Mouse (Mus musculus) bone marrow, adult 2 months (tissue): ENCODE results near the gene Dctpp1. TPM values are rescaled to one million over a fixed set of nuclear protein-coding genes. Genes with fewer than 3 reads are reported as not detected.

Experiments
- H3K27ac ChIP-seq: fragments of 200-500 bp; 2 replicates; pipeline ENCODE4 v1.5.1; 2012; ENCODE audit warnings: low read depth, mild to moderate bottlenecking, control low read depth, inconsistent platforms, low read length; ENCODE audit not compliant: control insufficient read depth, poor library complexity, insufficient read depth
- H3K4me1 ChIP-seq: fragments of 200-500 bp; 2 replicates; pipeline ENCODE4 v1.6.1; 2011; ENCODE audit warnings: low read length; ENCODE audit not compliant: control insufficient read depth, insufficient read depth
- H3K4me3 ChIP-seq: fragments of 200-500 bp; replicated peaks from 2 replicates; pipeline ENCODE3; 2011; ENCODE audit warnings: mild to moderate bottlenecking, low read depth, low read length, control low read depth; ENCODE audit not compliant: control insufficient read depth
- CTCF ChIP-seq: fragments of 200-500 bp; IDR thresholded peaks from 2 replicates; pipeline ENCODE4 v1.5.1; 2011; ENCODE audit warnings: low read length, control low read depth; ENCODE audit not compliant: control insufficient read depth, insufficient read depth
- POLR2A ChIP-seq: fragments of 200-500 bp; IDR thresholded peaks from 2 replicates; pipeline ENCODE4 v1.6.1; 2011; ENCODE audit warnings: low read depth, mild to moderate bottlenecking, control low read depth, low read length, borderline replicate concordance; ENCODE audit not compliant: control insufficient read depth
- WGBS: fragments of 180-500 bp; shearing (Covaris S2); methylation state at CpG from one replicate; pipeline ENCODE4 v1.1.7; 2018; 5-methylcytosine and 5-hydroxymethylcytosine counted together
- polyA plus RNA-seq: library from polyadenylated mRNA; stranded (reverse); fragments of >200 nt; gene quantifications from 2 replicates; pipeline ENCODE4 v1.2.4, GENCODE M21; 2011; ENCODE audit warnings: low replicate concordance; ENCODE audit not compliant: missing spikeins, insufficient read depth, insufficient read length

Dctpp1 gene
- polyA plus RNA-seq, 1 experiment, result 50.6 TPM

DNA sequence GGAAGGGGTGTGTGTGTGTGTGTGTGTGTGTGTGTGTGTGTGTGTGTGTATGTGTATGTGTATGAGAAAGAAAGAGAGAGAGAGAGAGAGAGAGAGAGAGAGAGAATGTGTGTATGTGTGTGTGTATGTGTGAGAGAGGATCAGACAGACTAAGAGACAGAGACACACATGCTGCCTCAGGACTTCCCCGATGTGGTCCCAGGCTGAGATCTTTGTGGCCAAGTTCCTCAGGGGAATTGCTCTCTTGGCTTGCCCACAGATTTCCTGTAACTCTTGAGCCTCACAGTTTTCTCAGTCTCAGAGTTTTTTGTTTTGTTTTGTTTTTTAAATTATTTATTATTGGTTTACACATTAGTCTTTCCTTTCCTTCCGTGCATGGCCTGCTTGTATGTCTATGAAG, 28.8 kb upstream of the Dctpp1 start:
- WGBS, result 14% methylated on average over 2 of the region's 2 CpGs
- no peak overlapping the region for H3K4me3 ChIP-seq
- no peak overlapping the region for H3K27ac ChIP-seq
- peaks cover 10% of the 10 kb centered on the region for H3K4me1 ChIP-seq
- no peak for TF ChIP-seq POLR2A
- TF ChIP-seq CTCF, result no peak

DNA sequence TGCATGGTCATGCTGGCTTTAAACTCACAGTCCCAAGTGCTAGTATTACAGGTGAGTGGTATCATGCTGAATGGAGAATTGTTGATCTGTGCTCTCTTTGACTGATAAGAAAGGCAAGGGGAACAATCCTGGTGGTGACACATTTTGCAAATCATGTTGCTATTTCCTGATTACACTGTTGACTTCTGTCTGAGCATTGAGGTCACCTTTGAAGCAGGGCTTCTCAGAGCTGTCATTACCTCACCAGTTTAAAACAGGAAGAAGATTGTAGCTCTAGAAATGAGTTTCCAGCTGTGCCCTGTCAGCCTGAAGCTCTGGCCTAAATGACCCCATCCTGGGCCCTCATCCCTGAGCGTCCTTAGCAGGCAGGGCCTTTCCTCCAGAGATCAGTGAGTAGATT, 27.4 kb upstream of the Dctpp1 start:
- WGBS, result 38% methylated on average over 1 of the region's 1 CpGs
- Histone ChIP-seq H3K27ac (peak overlapping the region; percentile 71; the same call in 1 of the 2 replicates), H3K4me1 (peaks cover 10% of the 10 kb centered on the region), H3K4me3 (no peak overlapping the region)
- no peak for TF ChIP-seq CTCF
- TF ChIP-seq POLR2A, result no peak

DNA sequence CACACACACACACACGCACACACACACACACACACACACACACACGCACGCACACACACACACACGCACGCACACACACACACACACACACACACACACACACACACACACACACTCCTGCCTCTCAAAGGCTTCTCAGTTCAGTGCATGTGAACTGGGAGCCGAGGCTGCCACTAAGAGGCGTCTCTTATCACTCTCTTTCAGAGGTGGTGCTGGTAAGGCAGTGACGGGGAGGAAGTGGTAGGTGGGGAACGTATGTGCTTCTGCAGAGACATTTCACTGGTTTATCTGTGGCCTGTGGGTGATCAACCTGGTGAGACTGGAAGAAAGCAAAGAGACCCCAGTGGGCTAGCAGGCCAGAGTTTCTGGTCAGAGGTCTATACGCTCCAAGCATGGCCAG, 24.6 kb upstream of the Dctpp1 start:
- WGBS, result 22% methylated on average over 5 of the region's 10 CpGs
- peaks cover 10% of the 10 kb centered on the region for H3K4me1 ChIP-seq
- H3K27ac ChIP-seq, result peak overlapping the region; percentile 23; the same call in 1 of the 2 replicates
- TF ChIP-seq CTCF, result no peak
- H3K4me3 ChIP-seq, result no peak overlapping the region

DNA sequence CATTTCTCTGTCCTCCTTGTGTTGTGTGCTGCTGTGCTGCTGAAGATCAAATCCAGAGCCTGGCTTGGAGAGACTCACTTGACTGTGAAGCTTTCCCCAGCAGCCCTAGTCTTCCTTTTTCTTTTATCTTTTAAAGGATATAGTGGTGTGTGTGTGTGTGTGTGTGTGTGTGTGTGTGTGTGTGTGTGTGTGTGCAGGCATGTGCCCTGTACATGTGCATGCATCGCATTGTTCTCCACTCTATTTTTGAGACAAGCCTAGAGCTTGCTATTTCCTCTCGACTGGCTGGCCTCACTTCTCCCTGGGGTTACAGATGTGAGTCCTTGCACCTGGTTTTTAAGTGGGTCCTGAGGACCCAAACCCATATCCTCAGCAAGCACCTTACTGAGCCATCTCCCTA, 21.7 kb upstream of the Dctpp1 start:
- no peak overlapping the region for H3K4me3 ChIP-seq
- TF ChIP-seq CTCF (no peak), POLR2A (no peak)
- 41% methylated on average over 2 of the region's 2 CpGs for WGBS
- H3K4me1 ChIP-seq, result peaks cover 3% of the 10 kb centered on the region; the same call in 1 of the 2 replicates
- H3K27ac ChIP-seq, result no peak overlapping the region

DNA sequence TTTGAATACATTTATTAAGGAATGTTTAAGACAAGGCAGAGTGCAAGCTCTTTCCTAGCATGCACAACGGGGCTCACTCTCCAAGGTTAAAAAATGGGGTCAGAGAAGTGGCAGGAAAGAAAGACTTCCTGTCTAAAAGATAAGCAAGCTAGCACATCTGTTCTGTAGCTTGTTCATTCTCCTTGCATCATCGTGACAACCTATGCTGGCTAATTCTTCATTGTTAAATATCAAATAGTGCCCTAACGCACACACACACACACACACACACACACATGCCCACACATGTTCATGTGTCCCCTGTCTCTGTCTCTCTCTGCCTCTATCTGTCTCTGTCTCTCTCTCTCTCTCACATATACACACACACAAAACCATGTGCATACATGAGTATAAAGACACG, 20.6 kb upstream of the Dctpp1 start:
- peaks cover 2% of the 10 kb centered on the region; the same call in 1 of the 2 replicates for H3K4me1 ChIP-seq
- H3K4me3 ChIP-seq, result no peak overlapping the region
- 8% methylated on average over 4 of the region's 4 CpGs for WGBS
- no peak overlapping the region for H3K27ac ChIP-seq
- TF ChIP-seq POLR2A (no peak), CTCF (no peak)

DNA sequence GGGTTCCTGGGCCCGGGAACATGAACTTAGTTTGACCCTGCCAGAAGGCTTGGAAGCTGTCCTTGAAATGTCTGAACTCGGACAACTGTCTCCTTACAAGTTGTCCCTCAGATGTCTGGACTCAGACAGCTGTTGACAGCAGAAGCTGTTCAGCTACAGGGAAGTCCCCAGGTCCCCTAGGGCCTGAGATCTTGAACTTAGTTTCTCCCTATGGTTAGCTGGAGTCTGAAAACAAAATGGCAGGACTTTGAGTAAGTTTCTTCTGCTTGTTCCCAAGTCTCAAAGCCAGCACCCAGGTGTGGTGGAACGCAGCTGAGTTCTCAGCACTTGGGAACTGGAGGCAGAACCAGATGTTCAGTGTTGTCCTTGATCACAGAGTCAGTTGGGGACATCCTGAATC, 19.6 kb upstream of the Dctpp1 start:
- TF ChIP-seq CTCF (no peak), POLR2A (no peak)
- WGBS, result 77% methylated on average over 3 of the region's 3 CpGs
- Histone ChIP-seq H3K4me1 (peaks cover 2% of the 10 kb centered on the region; the same call in 1 of the 2 replicates), H3K27ac (no peak overlapping the region), H3K4me3 (no peak overlapping the region)

DNA sequence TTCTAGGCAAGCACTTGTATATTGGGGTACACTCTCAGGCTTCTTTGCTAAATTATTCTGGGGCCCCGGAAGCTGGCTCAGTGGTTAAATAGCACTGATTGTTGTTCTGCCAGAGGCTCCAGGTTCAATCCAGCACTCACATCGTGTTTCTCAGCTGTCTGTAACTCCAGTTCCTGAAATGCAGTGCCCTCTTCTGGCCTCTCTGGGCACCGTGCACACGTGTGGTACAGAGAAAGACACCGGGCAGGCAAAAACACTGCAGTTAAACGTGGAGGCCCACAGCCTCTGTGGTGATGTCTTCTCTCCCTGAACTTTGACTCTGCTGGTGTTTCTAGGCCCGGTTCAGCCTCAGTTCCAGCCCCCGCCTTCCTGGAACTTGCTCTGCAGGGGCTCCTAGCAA, 17.8 kb upstream of the Dctpp1 start:
- Histone ChIP-seq H3K4me1 (no peaks in the 10 kb centered on the region; the same call in 1 of the 2 replicates), H3K4me3 (no peak overlapping the region), H3K27ac (no peak overlapping the region)
- WGBS, result 11% methylated on average over 8 of the region's 8 CpGs
- TF ChIP-seq CTCF (peak; percentile 88), POLR2A (no peak)

DNA sequence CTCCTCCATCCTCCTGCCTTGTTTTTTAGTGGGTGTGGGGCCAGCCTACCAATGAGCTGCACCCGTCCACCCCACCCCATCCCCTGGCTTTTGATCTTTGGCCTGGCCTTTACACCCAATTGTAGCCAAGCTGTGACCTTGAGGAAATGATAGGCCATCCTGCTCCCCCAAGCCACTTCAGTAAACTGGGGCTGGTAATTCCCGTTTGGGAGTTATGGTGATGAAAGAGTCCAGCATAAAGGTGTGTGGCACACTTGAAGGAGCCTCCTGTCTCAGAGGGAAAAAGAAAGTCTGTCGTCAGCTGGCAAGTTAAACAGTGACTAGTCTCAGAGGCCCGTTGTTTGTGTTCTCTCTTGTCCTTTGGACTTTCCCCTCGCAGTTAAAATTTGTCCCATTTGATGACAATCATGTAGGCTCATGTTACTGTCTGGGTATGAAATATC, 16.0 kb upstream of the Dctpp1 start:
- H3K4me3 ChIP-seq, result no peak overlapping the region
- WGBS, result 74% methylated on average over 5 of the region's 5 CpGs
- no peak overlapping the region for H3K27ac ChIP-seq
- peaks cover 2% of the 10 kb centered on the region for H3K4me1 ChIP-seq
- TF ChIP-seq CTCF, result no peak
- no peak for TF ChIP-seq POLR2A
